Mouse (Mus musculus) stomach, postnatal 0 days (tissue): ENCODE data around the gene Parp1. TPM values are rescaled to one million over a fixed set of nuclear protein-coding genes. Genes with fewer than 3 reads are reported as not detected.
"Not testable (repeated sequence)": the region's sequence is repeated elsewhere in the genome, so short reads cannot be mapped to it uniquely, and the experiment has no call there.

ENCODE experiments used
- ATAC-seq: fragments of 200-750 bp; cut with Nextera tagmentation; 2 replicates; pipeline ENCODE4 v1.8.0; 2017; ENCODE audit not compliant: low FRiP score, low TSS enrichment
- DNase-seq: peaks from one replicate; pipeline ENCODE4 v3.0.0-alpha.2; 2016; ENCODE audit warnings: low spot score
- H3K27ac ChIP-seq: fragments of 300-500 bp; sonication (generic); replicated peaks from 2 replicates; pipeline ENCODE4 v1.5.1; 2014; ENCODE audit warnings: mild to moderate bottlenecking, control low read depth
- H3K27me3 ChIP-seq: fragments of 300-500 bp; sonication (generic); 2 replicates; pipeline ENCODE4 v1.6.1; 2014; ENCODE audit warnings: low read length; ENCODE audit not compliant: control insufficient read depth, insufficient read depth
- H3K36me3 ChIP-seq: fragments of 300-500 bp; sonication (generic); 2 replicates; pipeline ENCODE4 v1.6.1; 2014; ENCODE audit warnings: low read length, mixed read lengths; ENCODE audit not compliant: control insufficient read depth, insufficient read depth
- H3K4me1 ChIP-seq: fragments of 300-500 bp; sonication (generic); replicated peaks from 2 replicates; pipeline ENCODE4 v1.6.1; 2014; ENCODE audit warnings: antibody characterized with exemption; ENCODE audit not compliant: control insufficient read depth, insufficient read depth
- H3K4me2 ChIP-seq: fragments of 300-500 bp; sonication (generic); replicated peaks from 2 replicates; pipeline ENCODE4 v1.6.1; 2014; ENCODE audit warnings: low read depth, mild to moderate bottlenecking, control low read depth, moderate library complexity
- H3K4me3 ChIP-seq: fragments of 300-500 bp; sonication (generic); 2 replicates; pipeline ENCODE4 v1.5.1; 2014; ENCODE audit warnings: low read depth, low read length, control low read depth
- H3K9ac ChIP-seq: fragments of 300-500 bp; sonication (generic); 2 replicates; pipeline ENCODE4 v1.6.1; 2014; ENCODE audit warnings: mild to moderate bottlenecking, low read length, control low read depth, mixed read lengths
- H3K9me3 ChIP-seq: fragments of 300-500 bp; sonication (generic); 2 replicates; pipeline ENCODE4 v1.6.1; 2016; ENCODE audit warnings: low read length; ENCODE audit not compliant: control insufficient read depth
- CTCF ChIP-seq: IDR thresholded peaks from 2 replicates; pipeline ENCODE4 v1.5.1; 2016; ENCODE audit warnings: antibody characterized with exemption, low read depth, mild to moderate bottlenecking, moderate library complexity
- EP300 ChIP-seq: optimal IDR thresholded peaks from 2 replicates; pipeline ENCODE3; 2016; ENCODE audit warnings: antibody characterized with exemption
- WGBS: fragments of 180-500 bp; shearing (Covaris S2); extraction: QIAGEN DNeasy Blood & Tissue Kit; methylation state at CpG from one replicate; pipeline ENCODE4 v1.1.7; 2014; 5-methylcytosine and 5-hydroxymethylcytosine counted together
- polyA plus RNA-seq: library from polyadenylated mRNA; unstranded; fragments of >200 nt; fragmentation: Nextera tagmentation; extraction: Ambion mirVana; gene quantifications from 2 replicates; pipeline ENCODE4 v1.2.1, GENCODE M21; 2015

Parp1 gene
- polyA plus RNA-seq, 1 experiment from 2014 or later, result 31.9 TPM

DNA sequence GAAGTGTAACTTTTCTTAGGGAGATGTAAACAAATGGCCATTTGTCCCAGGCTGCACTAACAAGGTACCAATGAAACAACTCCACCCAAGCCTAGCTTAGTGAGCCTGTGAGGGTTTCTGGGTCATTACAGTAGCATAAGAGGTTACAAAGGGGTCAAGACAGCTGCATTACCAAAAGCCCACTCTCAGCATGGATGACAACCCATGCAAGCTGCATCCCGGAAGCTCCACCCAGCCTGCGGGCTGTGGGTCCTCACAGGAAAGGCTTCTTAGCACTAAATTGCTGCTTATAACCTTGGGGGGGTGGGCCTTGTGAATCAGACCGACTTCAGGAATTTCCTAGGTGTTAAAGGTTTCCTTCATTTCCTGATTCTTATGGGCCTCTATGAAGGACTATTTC lies 37.4 kb downstream of the Parp1 start:
- Histone ChIP-seq H3K36me3 (peaks cover 1% of the 10 kb centered on the region; the same call in 1 of the 2 replicates), H3K4me3 (no peak overlapping the region), H3K4me1 (no peaks in the 10 kb centered on the region), H3K4me2 (no peak overlapping the region), H3K9me3 (no peaks in the 10 kb centered on the region), H3K27me3 (no peaks in the 10 kb centered on the region), H3K9ac (no peak overlapping the region), H3K27ac (no peak overlapping the region)
- TF ChIP-seq EP300, result no peak
- no peak for TF ChIP-seq CTCF
- 38% methylated on average over 3 of the region's 3 CpGs for WGBS
- ATAC-seq (no peak), DNase-seq (no peak)

DNA sequence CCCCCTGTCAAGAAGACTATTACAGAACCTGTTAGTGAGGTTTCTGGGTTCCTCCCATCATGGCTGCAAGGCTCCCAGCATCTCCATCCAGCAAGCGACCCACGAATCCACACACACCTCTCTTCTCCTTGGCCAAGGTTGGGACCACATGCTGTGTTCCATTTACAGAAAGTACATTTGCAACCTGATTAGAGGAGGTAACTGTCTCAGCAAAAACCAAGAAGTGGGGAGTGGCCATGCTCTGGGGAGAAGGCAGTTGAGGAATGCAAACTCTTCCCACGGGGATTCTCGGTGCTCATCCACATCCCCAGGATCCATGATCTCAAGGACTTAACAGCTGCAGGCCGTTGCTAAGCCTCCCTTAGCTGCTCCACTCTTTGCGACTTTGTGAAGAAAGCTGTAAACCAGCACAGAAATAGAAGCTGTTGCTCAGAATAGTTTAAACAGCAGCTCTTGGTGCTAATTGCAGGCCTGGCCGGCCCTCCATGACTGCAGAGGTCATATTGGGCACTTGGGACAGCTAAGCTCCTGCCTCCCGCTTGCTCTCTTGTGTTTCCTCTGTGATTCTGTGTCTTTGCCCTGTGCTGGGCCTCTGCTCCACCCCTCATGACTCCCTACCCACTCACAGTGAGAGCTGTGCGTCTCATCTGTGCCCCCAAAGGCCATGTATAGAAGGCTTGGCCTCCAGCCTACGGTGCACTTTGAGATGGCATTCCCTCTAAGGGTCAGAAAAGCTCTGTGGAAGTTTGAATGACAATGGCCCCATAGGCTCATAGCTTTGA lies 38.3 kb downstream of the Parp1 start:
- Histone ChIP-seq H3K36me3 (no peaks in the 10 kb centered on the region; the same call in 1 of the 2 replicates), H3K9me3 (no peaks in the 10 kb centered on the region), H3K27ac (no peak overlapping the region), H3K9ac (no peak overlapping the region), H3K4me2 (no peak overlapping the region), H3K4me3 (no peak overlapping the region), H3K27me3 (no peaks in the 10 kb centered on the region), H3K4me1 (no peaks in the 10 kb centered on the region)
- no peak for TF ChIP-seq CTCF
- no peak for TF ChIP-seq EP300
- DNase-seq, result no peak
- ATAC-seq, result no peak
- 69% methylated on average over 10 of the region's 10 CpGs for WGBS

DNA sequence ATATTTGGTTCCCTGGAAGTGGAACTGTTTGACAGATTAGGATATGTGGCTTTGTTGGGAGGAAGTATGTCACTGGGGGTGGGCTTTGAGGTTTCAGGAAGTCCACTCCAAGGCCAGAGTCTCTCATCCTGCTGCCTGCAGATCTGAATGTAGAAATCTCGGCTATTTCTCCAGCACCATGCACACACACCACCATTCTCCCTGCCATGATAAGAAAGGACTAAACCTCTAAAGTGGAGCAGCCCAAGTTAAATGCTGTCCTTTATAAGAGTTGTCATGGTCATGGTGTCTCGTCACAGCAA lies 38.8 kb downstream of the Parp1 start:
- TF ChIP-seq CTCF (no peak), EP300 (no peak)
- Histone ChIP-seq H3K4me1 (no peaks in the 10 kb centered on the region), H3K4me2 (no peak overlapping the region), H3K4me3 (no peak overlapping the region), H3K27me3 (no peaks in the 10 kb centered on the region), H3K9me3 (no peaks in the 10 kb centered on the region), H3K9ac (no peak overlapping the region), H3K27ac (no peak overlapping the region), H3K36me3 (no peaks in the 10 kb centered on the region; the same call in 1 of the 2 replicates)
- 77% methylated on average over 2 of the region's 2 CpGs for WGBS
- DNase-seq (no peak), ATAC-seq (no peak)

DNA sequence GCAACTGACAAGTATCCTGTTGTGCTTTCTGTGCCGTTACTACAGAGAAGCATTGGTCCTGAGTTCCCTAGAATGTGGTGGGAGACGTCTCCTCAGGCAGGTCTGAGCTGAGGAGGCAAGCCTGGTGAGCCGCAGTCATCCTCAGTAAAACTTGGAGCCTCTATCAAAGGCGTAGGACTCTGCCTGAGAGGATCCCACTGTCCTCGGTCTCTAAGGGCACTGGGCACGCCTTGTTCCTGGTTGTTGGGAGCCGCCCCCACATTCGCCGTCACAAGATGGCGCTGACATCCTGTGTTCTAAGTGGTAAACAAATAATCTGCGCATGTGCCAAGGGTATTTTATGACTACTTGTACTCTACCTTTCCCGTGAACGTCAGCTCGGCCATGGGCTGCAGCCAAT lies 43.1 kb downstream of the Parp1 start:
- 92% methylated on average over 10 of the region's 14 CpGs for WGBS
- not testable (repeated sequence) for H3K9ac ChIP-seq, DNase-seq, H3K4me1 ChIP-seq, H3K36me3 ChIP-seq, H3K4me3 ChIP-seq, H3K27ac ChIP-seq, H3K27me3 ChIP-seq, H3K4me2 ChIP-seq, H3K9me3 ChIP-seq
- ATAC-seq, result peak; percentile 35; the same call in 1 of the 2 replicates

DNA sequence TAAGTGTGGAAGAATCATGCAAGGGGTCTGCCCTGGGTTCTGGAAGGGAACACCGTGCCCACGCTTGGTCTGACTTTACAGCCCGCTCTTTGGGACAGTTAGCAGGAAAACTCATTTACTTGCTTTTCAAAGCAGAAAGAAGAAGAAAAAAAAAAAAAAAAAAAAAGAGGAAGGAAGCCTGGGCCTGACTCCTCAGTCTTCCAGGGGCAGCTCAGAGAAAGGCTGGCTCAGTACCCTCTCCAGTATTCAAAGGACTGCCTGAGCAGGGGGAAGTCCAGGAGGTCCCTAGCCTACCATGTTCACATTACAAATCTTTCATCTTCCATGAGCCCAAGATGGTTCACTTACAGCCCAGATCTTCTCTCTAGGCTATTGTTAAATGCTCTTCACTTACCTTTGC lies 48.0 kb downstream of the Parp1 start:
- Histone ChIP-seq H3K9me3 (no peaks in the 10 kb centered on the region), H3K27me3 (no peaks in the 10 kb centered on the region), H3K4me1 (no peaks in the 10 kb centered on the region), H3K4me2 (no peak overlapping the region), H3K36me3 (no peaks in the 10 kb centered on the region), H3K4me3 (no peak overlapping the region), H3K9ac (no peak overlapping the region), H3K27ac (no peak overlapping the region)
- 87% methylated on average over 3 of the region's 3 CpGs for WGBS
- no peak for ATAC-seq
- TF ChIP-seq EP300 (no peak), CTCF (no peak)
- no peak for DNase-seq

DNA sequence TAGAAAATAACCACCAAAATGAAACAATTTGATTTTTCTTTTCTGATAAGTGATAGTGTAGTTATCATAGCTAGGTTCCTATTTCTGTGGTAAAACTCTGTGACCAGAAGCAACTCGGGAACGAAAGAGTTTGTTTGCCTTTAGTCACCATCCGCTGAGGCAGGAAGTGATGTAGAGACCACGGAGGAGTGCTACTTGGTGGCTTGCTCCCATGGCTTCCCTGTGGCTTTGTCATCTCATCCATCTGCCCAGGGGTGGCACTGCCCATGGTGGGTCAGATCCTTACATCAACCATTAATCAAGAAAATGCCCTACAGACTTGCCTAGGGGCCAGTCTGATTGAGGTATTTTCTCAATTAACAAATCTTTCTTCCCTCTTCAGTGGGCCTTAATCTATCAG lies 53.7 kb downstream of the Parp1 start:
- DNase-seq (no peak), ATAC-seq (no peak)
- H3K27ac ChIP-seq, result no peak overlapping the region
- no peak for TF ChIP-seq CTCF
- TF ChIP-seq EP300, result no peak
- no peaks in the 10 kb centered on the region for H3K36me3 ChIP-seq
- 80% methylated on average over 4 of the region's 4 CpGs for WGBS
- no peaks in the 10 kb centered on the region for H3K9me3 ChIP-seq
- H3K4me3 ChIP-seq, result no peak overlapping the region
- H3K4me2 ChIP-seq, result no peak overlapping the region
- H3K4me1 ChIP-seq, result no peaks in the 10 kb centered on the region
- H3K9ac ChIP-seq, result no peak overlapping the region
- H3K27me3 ChIP-seq, result no peaks in the 10 kb centered on the region
